Mouse (Mus musculus) heart, embryonic 11.5 days (tissue): ENCODE measurements around the gene Arhgap18. TPM values are rescaled to one million over a fixed set of nuclear protein-coding genes. Genes with fewer than 3 reads are reported as not detected.

Experiments used
- ATAC-seq: fragments of 200-750 bp; cut with Nextera tagmentation; replicated peaks from 2 replicates; pipeline ENCODE4 v1.8.0; 2017; ENCODE audit warnings: moderate library complexity; ENCODE audit not compliant: insufficient number of reproducible peaks, low FRiP score, low TSS enrichment
- H3K27ac ChIP-seq: fragments of 300-500 bp; sonication (generic); 2 replicates; pipeline ENCODE4 v1.5.1; 2014; ENCODE audit warnings: mild to moderate bottlenecking, low read depth, low read length
- H3K27me3 ChIP-seq: fragments of 300-500 bp; sonication (generic); 2 replicates; pipeline ENCODE4 v1.6.1; 2014; ENCODE audit warnings: mild to moderate bottlenecking, low read length, mixed read lengths; ENCODE audit not compliant: control insufficient read depth, insufficient read depth
- H3K36me3 ChIP-seq: fragments of 300-500 bp; sonication (generic); 2 replicates; pipeline ENCODE4 v1.6.1; 2014; ENCODE audit warnings: mild to moderate bottlenecking, low read length, moderate library complexity, mixed read lengths; ENCODE audit not compliant: control insufficient read depth, insufficient read depth
- H3K4me1 ChIP-seq: fragments of 300-500 bp; sonication (generic); 2 replicates; pipeline ENCODE4 v1.6.1; 2014; ENCODE audit warnings: low read length; ENCODE audit not compliant: control insufficient read depth, insufficient read depth
- H3K4me2 ChIP-seq: fragments of 300-500 bp; sonication (generic); 2 replicates; pipeline ENCODE4 v1.6.1; 2014; ENCODE audit warnings: mild to moderate bottlenecking, moderate library complexity
- H3K4me3 ChIP-seq: fragments of 300-500 bp; sonication (generic); 2 replicates; pipeline ENCODE4 v1.5.1; 2014; ENCODE audit warnings: low read depth, low read length
- H3K9ac ChIP-seq: fragments of 300-500 bp; sonication (generic); 2 replicates; pipeline ENCODE4 v1.6.1; 2014; ENCODE audit warnings: mild to moderate bottlenecking, low read depth, low read length, moderate library complexity
- H3K9me3 ChIP-seq: fragments of 300-500 bp; sonication (generic); replicated peaks from 2 replicates; pipeline ENCODE4 v1.6.1; 2016; ENCODE audit warnings: low read length; ENCODE audit not compliant: control insufficient read depth
- WGBS: fragments of 180-500 bp; shearing (Covaris S2); extraction: QIAGEN DNeasy Blood & Tissue Kit; methylation state at CpG from one replicate; pipeline ENCODE4 v1.1.7; 2014; ENCODE audit not compliant: insufficient replicate concordance; 5-methylcytosine and 5-hydroxymethylcytosine counted together
- polyA plus RNA-seq: library from polyadenylated mRNA; unstranded; fragments of >200 nt; fragmentation: Nextera tagmentation; extraction: Ambion mirVana; gene quantifications from 2 replicates; pipeline ENCODE4 v1.2.1, GENCODE M21; 2014

Gene Arhgap18
- polyA plus RNA-seq, 1 experiment from 2014 or later = 25.8 TPM

DNA sequence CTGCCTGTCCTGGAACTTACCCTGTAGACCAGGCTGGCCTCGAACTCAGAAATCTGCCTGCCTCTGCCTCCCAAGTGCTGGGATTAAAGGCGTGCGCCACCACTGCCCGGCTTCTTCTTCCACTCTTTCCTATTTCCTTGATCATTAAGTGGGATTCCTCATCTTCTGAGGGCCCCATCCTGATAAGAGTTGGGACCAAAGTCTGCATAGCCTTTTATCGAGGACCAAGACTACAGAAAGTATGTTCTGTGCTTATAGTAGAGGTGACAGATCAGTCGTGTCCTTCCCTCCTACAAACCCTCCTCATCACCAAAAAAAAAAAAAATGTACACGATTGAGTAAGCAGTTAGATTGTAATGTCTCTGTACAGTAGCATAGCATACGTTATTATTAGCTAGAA is 39.8 kb downstream of the Arhgap18 start:
- Histone ChIP-seq H3K4me3 (no peak overlapping the region), H3K27me3 (no peaks in the 10 kb centered on the region), H3K27ac (no peak overlapping the region), H3K9me3 (no peaks in the 10 kb centered on the region), H3K9ac (no peak overlapping the region), H3K4me1 (no peaks in the 10 kb centered on the region), H3K4me2 (no peak overlapping the region), H3K36me3 (no peaks in the 10 kb centered on the region)
- 87% methylated on average over 8 of the region's 8 CpGs for WGBS
- ATAC-seq = no peak

DNA sequence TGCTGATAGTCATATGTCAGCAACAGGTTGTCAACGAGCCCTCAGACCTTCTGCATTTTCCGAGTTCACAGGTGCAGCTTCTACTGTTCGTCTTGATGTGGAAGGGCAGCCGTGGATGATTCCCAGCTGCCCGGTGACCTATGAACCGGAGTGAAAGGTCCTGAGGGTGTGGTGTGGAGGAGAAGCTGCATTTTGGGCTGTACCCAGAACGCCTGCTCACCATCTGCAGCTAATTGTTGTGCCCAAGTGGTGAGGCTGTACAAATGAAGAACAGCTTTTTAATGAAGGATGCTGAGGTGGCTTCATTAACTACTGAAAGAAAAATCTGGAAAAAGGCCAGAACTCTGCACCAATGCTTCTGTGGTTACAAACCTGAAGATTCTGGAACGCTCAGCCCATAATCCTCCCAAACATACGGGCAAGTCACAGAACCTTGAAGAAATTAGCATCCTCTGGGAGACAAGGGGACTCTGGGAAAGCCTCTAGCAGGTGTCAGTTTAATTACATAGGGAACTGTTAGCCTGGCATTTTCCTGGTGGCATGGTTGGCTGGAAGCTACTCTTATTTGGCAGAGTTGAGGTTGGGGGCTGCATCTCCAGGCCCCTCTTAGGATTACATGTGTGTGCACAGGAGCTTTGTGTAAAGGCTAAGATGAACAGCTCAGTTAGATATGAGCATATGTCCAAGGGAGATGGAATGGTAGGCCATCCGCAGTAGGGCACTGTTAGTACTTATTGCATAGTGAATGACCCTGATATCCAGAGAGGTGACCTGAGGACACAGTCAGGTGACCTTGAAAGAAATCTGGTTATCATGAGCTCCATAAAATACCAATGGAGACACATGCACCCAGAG is 43.4 kb downstream of the Arhgap18 start:
- no peak overlapping the region for H3K4me2 ChIP-seq
- H3K4me3 ChIP-seq = no peak overlapping the region

DNA sequence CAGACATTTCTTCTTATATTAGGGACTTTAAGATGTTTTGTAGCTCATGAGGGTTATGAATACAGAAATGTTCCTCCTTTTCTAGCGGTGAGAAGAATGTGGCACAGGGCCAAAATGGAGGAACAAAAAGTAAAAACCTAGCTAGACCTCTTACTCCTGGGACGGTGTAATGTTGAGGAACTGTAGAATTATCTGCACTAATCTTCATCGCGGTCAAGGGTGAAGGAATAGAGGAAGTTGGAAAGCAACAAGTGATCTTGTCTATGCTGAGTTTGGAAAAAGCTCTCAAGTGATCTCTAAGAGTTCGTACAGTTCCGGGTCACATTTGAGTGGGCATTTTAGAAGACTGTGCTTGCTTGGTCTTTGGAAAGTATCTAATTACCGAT is 44.1 kb downstream of the Arhgap18 start:
- H3K36me3 ChIP-seq = no peaks in the 10 kb centered on the region
- H3K4me3 ChIP-seq = no peak overlapping the region
- peaks cover 12% of the 10 kb centered on the region for H3K4me1 ChIP-seq
- ATAC-seq = no peak
- H3K4me2 ChIP-seq = no peak overlapping the region
- H3K9me3 ChIP-seq = no peaks in the 10 kb centered on the region
- no peaks in the 10 kb centered on the region for H3K27me3 ChIP-seq
- H3K27ac ChIP-seq = no peak overlapping the region
- H3K9ac ChIP-seq = no peak overlapping the region
- 84% methylated on average over 7 of the region's 7 CpGs for WGBS

More for the DNA sequence above, 43.4 kb downstream of the Arhgap18 start:
- WGBS = 71% methylated on average over 10 of the region's 10 CpGs
- no peaks in the 10 kb centered on the region for H3K27me3 ChIP-seq
- H3K4me1 ChIP-seq = peaks cover 12% of the 10 kb centered on the region
- no peak overlapping the region for H3K9ac ChIP-seq
- H3K36me3 ChIP-seq = no peaks in the 10 kb centered on the region
- ATAC-seq = no peak
- H3K9me3 ChIP-seq = no peaks in the 10 kb centered on the region
- H3K27ac ChIP-seq = no peak overlapping the region

DNA sequence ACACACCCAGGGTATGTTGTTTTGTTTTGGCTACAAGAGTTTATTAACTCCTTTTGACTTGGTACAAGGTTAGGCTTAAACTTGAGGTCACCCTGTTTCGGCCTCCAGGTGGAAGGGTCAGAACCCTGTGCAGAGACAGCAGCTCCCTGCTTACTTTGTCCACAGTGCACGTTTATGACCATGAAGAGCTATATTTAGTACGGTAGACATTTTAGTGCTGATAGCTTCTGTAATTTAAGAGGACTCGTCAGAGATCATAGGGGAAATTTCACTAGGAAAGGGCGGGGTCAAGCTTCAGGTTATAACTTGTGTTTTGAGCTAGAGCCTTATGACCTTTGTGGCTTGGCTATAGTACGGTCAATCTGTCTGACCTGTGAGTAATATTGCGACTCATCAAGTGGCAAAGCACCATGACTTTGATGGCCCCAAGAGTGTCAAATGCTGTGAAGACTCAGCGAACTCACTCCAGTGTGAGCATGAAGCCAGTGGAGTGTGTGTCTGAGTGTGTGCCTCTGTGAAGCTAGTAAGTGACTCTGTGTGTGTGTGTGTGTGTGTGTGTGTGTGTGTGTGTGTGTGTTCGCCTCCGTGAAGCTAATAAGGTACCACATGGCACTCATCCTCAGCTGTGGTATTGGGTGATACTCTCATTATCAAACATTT is 45.7 kb downstream of the Arhgap18 start:
- ATAC-seq = no peak; the same call in 1 of the 2 replicates
- Histone ChIP-seq H3K4me3 (no peak overlapping the region), H3K4me2 (no peak overlapping the region)

DNA sequence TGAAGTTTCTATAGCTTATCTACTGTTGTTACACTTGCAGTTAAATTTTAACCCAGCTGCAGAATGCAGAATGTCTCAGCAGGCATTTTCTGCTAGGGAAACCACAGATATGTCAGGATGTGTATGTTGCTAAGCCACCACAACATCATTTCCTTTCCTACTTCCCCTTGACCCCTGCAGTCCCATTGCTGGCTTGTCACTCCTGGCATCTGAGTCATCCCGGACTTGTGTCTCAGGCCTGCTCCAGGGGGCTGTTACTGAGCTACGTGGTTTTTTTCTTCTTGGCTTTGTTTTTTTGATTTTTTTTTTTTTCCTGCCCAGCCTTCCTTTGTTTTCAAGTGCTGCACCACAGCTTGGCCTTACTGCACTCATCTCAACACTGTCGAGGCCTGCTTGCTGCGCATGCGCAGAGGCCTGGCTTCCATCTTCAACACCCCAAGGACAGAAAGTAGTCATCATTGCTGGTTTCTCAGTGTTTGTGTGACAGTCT is 46.4 kb downstream of the Arhgap18 start:
- Histone ChIP-seq H3K4me3 (no peak overlapping the region), H3K27me3 (no peaks in the 10 kb centered on the region), H3K36me3 (no peaks in the 10 kb centered on the region), H3K9ac (no peak overlapping the region), H3K9me3 (no peaks in the 10 kb centered on the region), H3K27ac (peak overlapping the region; percentile 64), H3K4me1 (peaks cover 12% of the 10 kb centered on the region), H3K4me2 (no peak overlapping the region)
- WGBS = 37% methylated on average over 5 of the region's 5 CpGs
- ATAC-seq = peak; percentile 67

More for the DNA sequence above, 45.7 kb downstream of the Arhgap18 start:
- WGBS = 61% methylated on average over 10 of the region's 10 CpGs
- no peaks in the 10 kb centered on the region for H3K27me3 ChIP-seq
- no peak overlapping the region for H3K9ac ChIP-seq
- peak overlapping the region; percentile 64 for H3K27ac ChIP-seq
- H3K36me3 ChIP-seq = no peaks in the 10 kb centered on the region
- H3K9me3 ChIP-seq = no peaks in the 10 kb centered on the region
- H3K4me1 ChIP-seq = peaks cover 12% of the 10 kb centered on the region

DNA sequence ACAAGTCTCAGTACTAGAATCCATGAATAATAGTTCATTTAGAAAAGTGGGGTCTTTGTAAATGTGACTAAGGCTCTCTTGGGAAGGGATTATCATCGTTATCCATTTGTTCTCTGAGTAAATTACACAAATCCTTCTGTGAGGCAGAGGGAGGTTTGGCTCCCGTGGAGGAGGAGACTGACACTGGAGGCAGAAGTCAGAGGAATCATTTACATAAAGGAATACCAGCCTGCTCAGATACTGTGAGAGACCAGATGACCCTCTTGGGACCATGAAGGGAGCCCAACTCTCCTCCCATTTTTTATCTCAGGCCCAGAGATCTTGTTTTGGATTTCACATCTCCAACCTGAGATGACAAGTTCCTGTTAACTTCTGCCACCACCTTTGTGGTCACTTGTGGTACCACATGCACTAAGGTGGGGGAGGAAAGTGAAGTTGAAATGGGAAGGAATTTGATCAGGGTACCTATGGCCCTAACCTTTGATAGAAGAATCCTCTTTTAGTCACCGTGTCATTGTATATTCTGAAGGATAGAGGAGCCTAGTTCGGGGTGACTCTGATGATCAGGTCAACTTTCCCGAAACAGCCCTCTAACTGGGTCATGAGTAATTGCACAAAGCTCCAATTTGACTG is 51.2 kb downstream of the Arhgap18 start:
- no peaks in the 10 kb centered on the region for H3K27me3 ChIP-seq
- no peak overlapping the region for H3K27ac ChIP-seq
- H3K36me3 ChIP-seq = no peaks in the 10 kb centered on the region
- H3K9me3 ChIP-seq = no peaks in the 10 kb centered on the region
- no peak for ATAC-seq
- peaks cover 4% of the 10 kb centered on the region; the same call in 1 of the 2 replicates for H3K4me1 ChIP-seq
- no peak overlapping the region for H3K4me2 ChIP-seq
- H3K9ac ChIP-seq = no peak overlapping the region
- H3K4me3 ChIP-seq = no peak overlapping the region
- 62% methylated on average over 5 of the region's 5 CpGs for WGBS

DNA sequence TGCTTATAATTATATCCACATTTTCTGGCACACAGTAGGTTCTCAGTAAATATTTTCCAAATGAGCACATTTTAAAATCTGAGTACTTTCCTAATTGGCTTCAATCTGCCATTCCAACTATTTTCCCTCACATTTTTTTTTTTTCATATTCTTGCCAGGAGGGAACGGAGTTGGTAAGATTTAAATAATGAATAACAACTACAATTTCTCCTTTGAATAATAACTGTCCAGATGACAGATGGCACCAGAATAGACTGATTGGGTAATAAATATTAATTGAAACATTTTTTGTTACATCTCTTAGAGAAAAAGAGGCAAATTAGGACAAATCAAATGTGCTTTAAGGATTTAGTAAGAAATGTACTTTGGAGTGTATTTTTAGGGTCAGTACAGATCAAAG is 51.8 kb downstream of the Arhgap18 start:
- Histone ChIP-seq H3K9ac (no peak overlapping the region), H3K27me3 (no peaks in the 10 kb centered on the region)
- WGBS = 88% methylated on average over 1 of the region's 1 CpGs

DNA sequence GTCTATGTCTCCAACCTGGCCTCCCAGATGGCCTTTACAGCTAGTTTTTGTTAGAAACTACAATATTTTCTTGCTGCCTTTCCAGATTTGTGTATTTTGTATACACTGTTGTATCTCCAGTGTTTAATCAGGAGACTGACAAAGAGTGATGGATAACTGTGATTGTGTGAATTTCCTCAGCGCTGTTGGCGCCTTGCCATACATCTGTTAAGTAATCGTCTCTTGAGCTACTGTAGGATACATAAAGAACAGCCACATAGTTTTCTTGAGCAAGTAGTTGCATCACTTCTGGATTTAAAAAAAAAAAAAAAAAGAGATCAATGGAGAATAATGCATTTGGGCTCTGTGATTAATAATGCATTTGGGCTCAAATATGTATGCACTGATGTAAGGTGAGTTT is 52.9 kb downstream of the Arhgap18 start:
- Histone ChIP-seq H3K36me3 (no peaks in the 10 kb centered on the region), H3K27ac (no peak overlapping the region), H3K9me3 (no peaks in the 10 kb centered on the region), H3K27me3 (no peaks in the 10 kb centered on the region), H3K4me2 (no peak overlapping the region), H3K4me3 (no peak overlapping the region), H3K9ac (no peak overlapping the region), H3K4me1 (no peaks in the 10 kb centered on the region)
- 81% methylated on average over 3 of the region's 3 CpGs for WGBS
- no peak for ATAC-seq

More for the DNA sequence above, 51.8 kb downstream of the Arhgap18 start:
- H3K4me1 ChIP-seq = no peaks in the 10 kb centered on the region
- ATAC-seq = no peak
- no peak overlapping the region for H3K27ac ChIP-seq
- H3K9me3 ChIP-seq = no peaks in the 10 kb centered on the region
- no peak overlapping the region for H3K4me2 ChIP-seq
- H3K36me3 ChIP-seq = no peaks in the 10 kb centered on the region
- H3K4me3 ChIP-seq = no peak overlapping the region
